Comparison of ENCODE assay signal across 33 mouse cellular contexts in genomic region chr9:119847187-119847586, GRCm38 (mm10). TPM values are rescaled to one million over a fixed set of nuclear protein-coding genes. Genes with fewer than 3 reads are reported as not detected.
DNase-seq lines count a peak whose midpoint lies in the region; ATAC-seq and TF ChIP-seq lines count a peak whose summit lies in the region.
"Had no signal": no experiment of that assay in that cellular context is flagged by ENCODE, and none has a peak within 500 bp of the region (broad histone marks: within the 10 kb centered on the region; RNA-seq: fewer than 3 reads in every experiment).

No protein-coding gene starts in this region.

- H3K79me2 ChIP-seq in CH12.LX (replicated peaks; ENCODE audit: control insufficient read depth, extremely low read depth, insufficient read depth, poor library complexity, severe bottlenecking): no peaks in the 10 kb centered on the region

- H3K9me3 ChIP-seq in forebrain, embryonic 13.5 days (replicated peaks): no peaks in the 10 kb centered on the region
- no peaks in the 10 kb centered on the region for H3K9me3 ChIP-seq in forebrain, embryonic 11.5 days (ENCODE audit: control insufficient read depth, low read length)
- H3K9me3 ChIP-seq in CH12.LX (replicated peaks; ENCODE audit: low read length): no peaks in the 10 kb centered on the region
- no peaks in the 10 kb centered on the region for H3K9me3 ChIP-seq in forebrain, embryonic 14.5 days (replicated peaks; ENCODE audit: control insufficient read depth, low read length)
- H3K9me3 ChIP-seq in limb, embryonic 12.5 days: no peaks in the 10 kb centered on the region
- H3K9me3 ChIP-seq in midbrain, embryonic 11.5 days (ENCODE audit: control insufficient read depth, low read length): no peaks in the 10 kb centered on the region
- H3K9me3 ChIP-seq: embryonic facial prominence, embryonic 10.5 days; embryonic facial prominence, embryonic 15.5 days; heart, embryonic 13.5 days; hindbrain, embryonic 10.5 days; intestine, embryonic 15.5 days; liver, embryonic 15.5 days; midbrain, embryonic 13.5 days; neural tube, embryonic 13.5 days had no signal

- TF ChIP-seq RAD21 in CH12.LX (IDR thresholded peaks at IDR 0.05; ENCODE audit: low read depth, low read length): no peak

- no peaks in the 10 kb centered on the region for H3K27me3 ChIP-seq in forebrain, embryonic 13.5 days
- no peaks in the 10 kb centered on the region; the same call in 1 of the 2 replicates for H3K27me3 ChIP-seq in forebrain, embryonic 11.5 days (ENCODE audit: control insufficient read depth, insufficient read depth, low read length)
- no peaks in the 10 kb centered on the region for H3K27me3 ChIP-seq in CH12.LX (replicated peaks)
- no peaks in the 10 kb centered on the region for H3K27me3 ChIP-seq in forebrain, embryonic 14.5 days (replicated peaks; ENCODE audit: control insufficient read depth, insufficient read depth, low read length)
- H3K27me3 ChIP-seq in limb, embryonic 12.5 days: 0 out of 2 replicates have a peak, but pooled peaks cover 7% of the 10 kb centered on the region
- H3K27me3 ChIP-seq in midbrain, embryonic 11.5 days (ENCODE audit: control insufficient read depth, insufficient read depth, low read length): no peaks in the 10 kb centered on the region
- H3K27me3 ChIP-seq: embryonic facial prominence, embryonic 15.5 days; intestine, embryonic 15.5 days; liver, embryonic 15.5 days; midbrain, embryonic 13.5 days; neural tube, embryonic 13.5 days had no signal

- no peak overlapping the region for H3K27ac ChIP-seq in forebrain, embryonic 13.5 days
- H3K27ac ChIP-seq in forebrain, embryonic 11.5 days (ENCODE audit: low read depth, low read length): no peak overlapping the region
- no peak overlapping the region for H3K27ac ChIP-seq in CH12.LX (ENCODE audit: insufficient read depth, low read depth)
- no peak overlapping the region for H3K27ac ChIP-seq in forebrain, embryonic 14.5 days (ENCODE audit: low read depth, low read length)
- H3K27ac ChIP-seq in limb, embryonic 12.5 days: no peak overlapping the region
- H3K27ac ChIP-seq in midbrain, embryonic 11.5 days (ENCODE audit: low read depth, low read length): no peak overlapping the region
- H3K27ac ChIP-seq: embryonic facial prominence, embryonic 10.5 days; embryonic facial prominence, embryonic 15.5 days; heart, adult 2 months; heart, embryonic 13.5 days; hindbrain, embryonic 10.5 days; intestine, embryonic 15.5 days; liver, embryonic 15.5 days; midbrain, embryonic 13.5 days; neural tube, embryonic 13.5 days had no signal

- DNase-seq in forebrain, embryonic 11.5 days (ENCODE audit: low spot score): no peak
- peak; percentile 18 for DNase-seq in CH12.LX (ENCODE audit: extremely low read depth)
- DNase-seq in forebrain, embryonic 14.5 days (ENCODE audit: low spot score): no peak
- no peak for DNase-seq in lung, postnatal 14 days
- no peak for DNase-seq in midbrain, embryonic 11.5 days (ENCODE audit: low spot score, missing footprints)
- DNase-seq: adrenal gland, adult 8-10 months; cerebellum, adult 11 months; cerebellum, adult 9-11 months; gastrocnemius, postnatal 36 days; heart, adult 2 months; heart, postnatal 10 days; kidney, adult 2 months; kidney, postnatal 36 days; lung, embryonic 14.5 days; thymus, adult 2 months; thymus, postnatal 4 days had no signal

- TF ChIP-seq CTCF in CH12.LX (conservative IDR thresholded peaks at IDR 0.05 in 1 of 2, IDR thresholded peaks at IDR 0.05 in 1 of 2; ENCODE audit: low read depth in 2 of 2, low read length in 2 of 2): no peak

- H3K9ac ChIP-seq in forebrain, embryonic 13.5 days: no peak overlapping the region
- no peak overlapping the region for H3K9ac ChIP-seq in forebrain, embryonic 11.5 days (ENCODE audit: low read length)
- H3K9ac ChIP-seq in CH12.LX (ENCODE audit: insufficient read depth, low read depth): no peak overlapping the region
- H3K9ac ChIP-seq in forebrain, embryonic 14.5 days (ENCODE audit: low read length): no peak overlapping the region
- H3K9ac ChIP-seq in limb, embryonic 12.5 days (replicated peaks): peak overlapping the region; percentile 12; the same call in 1 of the 2 replicates
- no peak overlapping the region for H3K9ac ChIP-seq in midbrain, embryonic 11.5 days (ENCODE audit: low read length)
- H3K9ac ChIP-seq: embryonic facial prominence, embryonic 15.5 days; heart, embryonic 13.5 days; intestine, embryonic 15.5 days; liver, embryonic 15.5 days; lung, embryonic 14.5 days; midbrain, embryonic 13.5 days; neural tube, embryonic 13.5 days had no signal

- dilution Hi-C loops in CH12.LX (cut with MboI; ENCODE audit: extremely low pct_ligation_motif_present, extremely low pct_unique_long_range_greater_than_20kb, low sequenced_read_pairs): no loop called here

- peaks cover 61% of the 10 kb centered on the region for H3K4me1 ChIP-seq in forebrain, embryonic 13.5 days
- H3K4me1 ChIP-seq in forebrain, embryonic 11.5 days (replicated peaks; ENCODE audit: control insufficient read depth, insufficient read depth, low read length): peaks cover 16% of the 10 kb centered on the region; the same call in 1 of the 2 replicates
- H3K4me1 ChIP-seq in CH12.LX (ENCODE audit: control insufficient read depth in 1 of 2, insufficient read depth in 2 of 2): peaks cover 8 to 49% of the 10 kb centered on the region in 2 experiments
- H3K4me1 ChIP-seq in forebrain, embryonic 14.5 days (ENCODE audit: control insufficient read depth, insufficient read depth, low read length): peaks cover 28% of the 10 kb centered on the region
- peaks cover 62% of the 10 kb centered on the region for H3K4me1 ChIP-seq in limb, embryonic 12.5 days (replicated peaks)
- peaks cover 3% of the 10 kb centered on the region; the same call in 1 of the 2 replicates for H3K4me1 ChIP-seq in midbrain, embryonic 11.5 days (ENCODE audit: control insufficient read depth, insufficient read depth, low read length)
- H3K4me1 ChIP-seq: heart, embryonic 13.5 days had no signal

- TF ChIP-seq EP300 in CH12.LX (IDR thresholded peaks at IDR 0.05; ENCODE audit: low read length): no peak

- H3K4me2 ChIP-seq in forebrain, embryonic 13.5 days: no peak overlapping the region
- H3K4me2 ChIP-seq in forebrain, embryonic 11.5 days (ENCODE audit: low read depth, low read length, severe bottlenecking): no peak overlapping the region
- H3K4me2 ChIP-seq in CH12.LX (ENCODE audit: insufficient read depth, low read depth, poor library complexity, severe bottlenecking): no peak overlapping the region
- no peak overlapping the region for H3K4me2 ChIP-seq in forebrain, embryonic 14.5 days (ENCODE audit: low read length)
- H3K4me2 ChIP-seq in limb, embryonic 12.5 days: no peak overlapping the region
- H3K4me2 ChIP-seq in midbrain, embryonic 11.5 days: no peak overlapping the region
- H3K4me2 ChIP-seq: embryonic facial prominence, embryonic 15.5 days; heart, embryonic 13.5 days; intestine, embryonic 15.5 days; liver, embryonic 15.5 days; lung, embryonic 14.5 days; midbrain, embryonic 13.5 days; neural tube, embryonic 13.5 days had no signal

- no peak for TF ChIP-seq POLR2A in CH12.LX (IDR thresholded peaks at IDR 0.05; ENCODE audit: low read depth, low read length)

- 65% methylated on average over 6 of the region's 6 CpGs for WGBS in forebrain, embryonic 13.5 days
- WGBS in forebrain, embryonic 11.5 days: 75% methylated on average over 6 of the region's 6 CpGs
- 58% methylated on average over 6 of the region's 6 CpGs for WGBS in forebrain, embryonic 14.5 days
- 70% methylated on average over 6 of the region's 6 CpGs for WGBS in limb, embryonic 12.5 days
- 70% methylated on average over 6 of the region's 6 CpGs for WGBS in midbrain, embryonic 11.5 days

- no peaks in the 10 kb centered on the region for H3K36me3 ChIP-seq in forebrain, embryonic 13.5 days (ENCODE audit: poor library complexity, severe bottlenecking)
- no peaks in the 10 kb centered on the region for H3K36me3 ChIP-seq in forebrain, embryonic 11.5 days (ENCODE audit: control insufficient read depth, insufficient read depth, low read length)
- H3K36me3 ChIP-seq in CH12.LX (replicated peaks in 1 of 2; ENCODE audit: control insufficient read depth in 1 of 2, insufficient read depth in 1 of 2, low read length in 1 of 2): no peaks in the 10 kb centered on the region
- no peaks in the 10 kb centered on the region for H3K36me3 ChIP-seq in forebrain, embryonic 14.5 days (ENCODE audit: control insufficient read depth, insufficient read depth, low read length)
- no peaks in the 10 kb centered on the region for H3K36me3 ChIP-seq in limb, embryonic 12.5 days
- H3K36me3 ChIP-seq in midbrain, embryonic 11.5 days (ENCODE audit: control insufficient read depth, insufficient read depth, low read length): no peaks in the 10 kb centered on the region
- H3K36me3 ChIP-seq: embryonic facial prominence, embryonic 10.5 days; embryonic facial prominence, embryonic 15.5 days; heart, embryonic 13.5 days; hindbrain, embryonic 10.5 days; intestine, embryonic 15.5 days; liver, embryonic 15.5 days; midbrain, embryonic 13.5 days; neural tube, embryonic 13.5 days had no signal

- no peak overlapping the region for H3K4me3 ChIP-seq in forebrain, embryonic 13.5 days
- H3K4me3 ChIP-seq in forebrain, embryonic 11.5 days (ENCODE audit: low read depth, low read length): no peak overlapping the region
- H3K4me3 ChIP-seq in CH12.LX (replicated peaks in 1 of 3; ENCODE audit: low read depth in 2 of 3, low read length in 2 of 3, poor library complexity in 1 of 3): no peak overlapping the region
- H3K4me3 ChIP-seq in forebrain, embryonic 14.5 days (ENCODE audit: low read depth, low read length): no peak overlapping the region
- no peak overlapping the region for H3K4me3 ChIP-seq in limb, embryonic 12.5 days (replicated peaks)
- H3K4me3 ChIP-seq in midbrain, embryonic 11.5 days (ENCODE audit: low read depth, low read length): no peak overlapping the region
- H3K4me3 ChIP-seq: embryonic facial prominence, embryonic 10.5 days; embryonic facial prominence, embryonic 15.5 days; heart, adult 2 months; heart, embryonic 13.5 days; hindbrain, embryonic 10.5 days; intestine, embryonic 15.5 days; liver, embryonic 15.5 days; midbrain, embryonic 13.5 days; neural tube, embryonic 13.5 days had no signal

- ATAC-seq in forebrain, embryonic 13.5 days: 0 out of 2 replicates have a peak, but pooled peaks have one; percentile 1
- ATAC-seq in forebrain, embryonic 11.5 days (replicated peaks; ENCODE audit: low FRiP score): no peak
- 0 out of 2 replicates have a peak, but pooled peaks have one; percentile 19 for ATAC-seq in forebrain, embryonic 14.5 days
- no peak for ATAC-seq in limb, embryonic 12.5 days (ENCODE audit: insufficient number of reproducible peaks, insufficient read depth, low FRiP score, low TSS enrichment, low read depth)
- ATAC-seq in midbrain, embryonic 11.5 days (ENCODE audit: low FRiP score): no peak
- ATAC-seq: activated CD4-positive, CD25-positive, alpha-beta regulatory T cell, adult 4 months; hindbrain, embryonic 16.5 days; intestine, embryonic 15.5 days; midbrain, embryonic 13.5 days had no signal

- in situ Hi-C loops in CH12.LX (cut with MboI; ENCODE audit: low pct_ligation_motif_present, low pct_unique_long_range_greater_than_20kb, low sequenced_read_pairs): loop anchor here (10.0 kb wide), 1 partner anchor 52 kb away; no protein-coding TSS in a partner anchor

RNA-seq across cellular contexts. Expression of gene Scn11a, which starts 21.9 kb away (rescaled TPM):
- polyA plus RNA-seq in forebrain, embryonic 13.5 days (2015; fragmentation: Nextera tagmentation; extraction: Ambion mirVana): 0.30 and 0.38 TPM in 2 replicates
- 1.1 and 1.5 TPM in 2 replicates for polyA plus RNA-seq in forebrain, embryonic 11.5 days (2014; fragmentation: Nextera tagmentation; extraction: Ambion mirVana)
- total RNA-seq in CH12.LX (2012; rRNA removed) (0.04 and 0.13 TPM in 2 replicates), CH12.LX (2014; rRNA removed) (0.13 and 0.23 TPM in 2 replicates)
- 0.54 and 0.63 TPM in 2 replicates for polyA plus RNA-seq in CH12.LX (2012; ENCODE audit: insufficient read length, low read depth)
- polyA plus RNA-seq in forebrain, embryonic 14.5 days (2014; fragmentation: Nextera tagmentation; extraction: Ambion mirVana): 0.14 and 0.15 TPM in 2 replicates
- 0.22 and 0.28 TPM in 2 replicates for polyA plus RNA-seq in limb, embryonic 12.5 days (2016; fragmentation: Nextera tagmentation; extraction: Ambion mirVana)
- 0.23 TPM in 2 replicates for polyA plus RNA-seq in midbrain, embryonic 11.5 days (2014; fragmentation: Nextera tagmentation; extraction: Ambion mirVana)
- total RNA-seq: adrenal gland, adult 8-10 months; gastrocnemius, adult 18-20 months; gastrocnemius, postnatal 36 days; layer of hippocampus, adult 8-10 months; layer of hippocampus, postnatal 25 days; liver, adult 2 months; megakaryocyte progenitor cell, adult 5-6 weeks had no signal
- polyA plus RNA-seq: heart, embryonic 13.5 days; intestine, embryonic 15.5 days; liver, adult 2 months had no signal

RNA-seq across cellular contexts. Expression of gene Wdr48, which starts 47.5 kb away (rescaled TPM):
- polyA plus RNA-seq in forebrain, embryonic 13.5 days (2015; fragmentation: Nextera tagmentation; extraction: Ambion mirVana): 67.7 and 76.8 TPM in 2 replicates
- polyA plus RNA-seq in forebrain, embryonic 11.5 days (2014; fragmentation: Nextera tagmentation; extraction: Ambion mirVana): 60.7 and 67.0 TPM in 2 replicates
- total RNA-seq in CH12.LX (2012; rRNA removed) (26.7 and 26.9 TPM in 2 replicates), CH12.LX (2014; rRNA removed) (31.0 and 32.3 TPM in 2 replicates)
- polyA plus RNA-seq in CH12.LX (2012; ENCODE audit: insufficient read length, low read depth): 31.6 and 32.0 TPM in 2 replicates
- 77.3 TPM in 2 replicates for polyA plus RNA-seq in forebrain, embryonic 14.5 days (2014; fragmentation: Nextera tagmentation; extraction: Ambion mirVana)
- polyA plus RNA-seq in limb, embryonic 12.5 days (2016; fragmentation: Nextera tagmentation; extraction: Ambion mirVana): 63.7 and 66.2 TPM in 2 replicates
- polyA plus RNA-seq in midbrain, embryonic 11.5 days (2014; fragmentation: Nextera tagmentation; extraction: Ambion mirVana): 61.2 and 61.4 TPM in 2 replicates

Comparison
In these comparisons a context has a peak if more than half of its experiments do, and no peak if none do; other contexts are left out.
1. ATAC-seq: peak in forebrain, embryonic 13.5 days (single experiment) and forebrain, embryonic 14.5 days (single experiment); none in forebrain, embryonic 11.5 days (single experiment), limb, embryonic 12.5 days (single experiment) and midbrain, embryonic 11.5 days (single experiment).